Mouse (Mus musculus): ENCODE data around the gene Golt1a. TPM values are rescaled to one million over a fixed set of nuclear protein-coding genes. Genes with fewer than 3 reads are reported as not detected.

Golt1a gene
- total and polyA plus RNA-seq, 3 experiments = 0.43 TPM; not detected in 2

GRCm38 (mm10) chr1:133307318-133307717 lies 2.3 kb upstream of the Golt1a start:
- TF ChIP-seq CTCF (IDR thresholded peaks at IDR 0.05) (peak; percentile 81), EP300 (IDR thresholded peaks at IDR 0.05; ENCODE audit: insufficient read depth, low read depth, low read length) (no peak), POLR2A (IDR thresholded peaks at IDR 0.05; ENCODE audit: insufficient read depth, low read depth, low read length) (no peak)
- 6% methylated on average over 6 of the region's 6 CpGs for WGBS
- H3K27ac ChIP-seq = no peak overlapping the region
- no peaks in the 10 kb centered on the region for H3K27me3 ChIP-seq (ENCODE audit: control insufficient read depth, insufficient read depth, low read length)
- no peaks in the 10 kb centered on the region for H3K36me3 ChIP-seq (ENCODE audit: control insufficient read depth, insufficient read depth, low read length)
- H3K79me2 ChIP-seq (replicated peaks; ENCODE audit: control insufficient read depth, insufficient read depth, low read length) = no peaks in the 10 kb centered on the region
- peaks cover 2% of the 10 kb centered on the region for H3K4me1 ChIP-seq (ENCODE audit: control insufficient read depth, insufficient read depth, low read length)
- H3K9ac ChIP-seq (ENCODE audit: low read depth, low read length) = no peak overlapping the region
- intact Hi-C loops (cut with DNase I) = loop anchor here (1.0 kb wide), 2 partner anchors 126 to 130 kb away; no protein-coding TSS in a partner anchor
- H3K4me3 ChIP-seq = no peak overlapping the region
- DNase-seq = peak in 1 of 2 experiments; percentile 27

- H3K79me2 ChIP-seq (replicated peaks; ENCODE audit: control insufficient read depth, insufficient read depth, low read length) = no peaks in the 10 kb centered on the region
- intact Hi-C loops (cut with DNase I) = no loop called here
- no peaks in the 10 kb centered on the region; the same call in 1 of the 2 replicates for H3K4me1 ChIP-seq (ENCODE audit: control insufficient read depth, insufficient read depth, low read length)
- TF ChIP-seq CTCF (IDR thresholded peaks at IDR 0.05) (peak; percentile 36), POLR2A (IDR thresholded peaks at IDR 0.05; ENCODE audit: insufficient read depth, low read depth, low read length) (no peak)
- WGBS = 77% methylated on average over 4 of the region's 4 CpGs
- H3K27me3 ChIP-seq (ENCODE audit: control insufficient read depth, insufficient read depth, low read length) = no peaks in the 10 kb centered on the region
- H3K27ac ChIP-seq = no peak overlapping the region
- no peak overlapping the region for H3K9ac ChIP-seq (ENCODE audit: low read depth, low read length)
- no peak overlapping the region for H3K4me3 ChIP-seq
- H3K36me3 ChIP-seq (ENCODE audit: control insufficient read depth, insufficient read depth, low read length) = no peaks in the 10 kb centered on the region
- DNase-seq = no peak
Measured at GRCm38 (mm10) chr1:133311240-133311639, 1.6 kb downstream of the Golt1a start.

- no peak for DNase-seq
- Histone ChIP-seq H3K9ac (ENCODE audit: low read depth, low read length) (no peak overlapping the region), H3K4me3 (no peak overlapping the region), H3K79me2 (replicated peaks; ENCODE audit: control insufficient read depth, insufficient read depth, low read length) (no peaks in the 10 kb centered on the region), H3K36me3 (ENCODE audit: control insufficient read depth, insufficient read depth, low read length) (no peaks in the 10 kb centered on the region), H3K27me3 (ENCODE audit: control insufficient read depth, insufficient read depth, low read length) (no peaks in the 10 kb centered on the region), H3K4me1 (ENCODE audit: control insufficient read depth, insufficient read depth, low read length) (no peaks in the 10 kb centered on the region; the same call in 1 of the 2 replicates), H3K27ac (no peak overlapping the region)
- intact Hi-C loops (cut with DNase I) = no loop called here
- TF ChIP-seq POLR2A (IDR thresholded peaks at IDR 0.05; ENCODE audit: insufficient read depth, low read depth, low read length) = no peak
- no peak for TF ChIP-seq EP300 (IDR thresholded peaks at IDR 0.05; ENCODE audit: insufficient read depth, low read depth, low read length)
- TF ChIP-seq CTCF (IDR thresholded peaks at IDR 0.05) = no peak
- 18% methylated on average over 10 of the region's 10 CpGs for WGBS
Measured at GRCm38 (mm10) chr1:133311946-133312345, 2.3 kb downstream of the Golt1a start.

GRCm38 (mm10) chr1:133314364-133314763 lies 4.8 kb downstream of the Golt1a start:
- peak; percentile 87 for TF ChIP-seq CTCF (IDR thresholded peaks at IDR 0.05)
- TF ChIP-seq POLR2A (IDR thresholded peaks at IDR 0.05; ENCODE audit: insufficient read depth, low read depth, low read length) = no peak
- intact Hi-C loops (cut with DNase I) = loop anchor here (2.0 kb wide), 2 partner anchors 38 to 296 kb away; partner anchors contain the start of gene Snrpe
- no peak overlapping the region for H3K4me3 ChIP-seq
- H3K79me2 ChIP-seq (replicated peaks; ENCODE audit: control insufficient read depth, insufficient read depth, low read length) = no peaks in the 10 kb centered on the region
- WGBS = 28% methylated on average over 8 of the region's 8 CpGs
- H3K27me3 ChIP-seq (ENCODE audit: control insufficient read depth, insufficient read depth, low read length) = no peaks in the 10 kb centered on the region
- H3K36me3 ChIP-seq (ENCODE audit: control insufficient read depth, insufficient read depth, low read length) = no peaks in the 10 kb centered on the region
- H3K4me1 ChIP-seq (ENCODE audit: control insufficient read depth, insufficient read depth, low read length) = no peaks in the 10 kb centered on the region
- no peak overlapping the region for H3K27ac ChIP-seq
- H3K9ac ChIP-seq (ENCODE audit: low read depth, low read length) = no peak overlapping the region
- peak; percentile 45 to 66 for DNase-seq

- no peak overlapping the region for H3K9ac ChIP-seq (ENCODE audit: low read depth, low read length)
- no peaks in the 10 kb centered on the region for H3K27me3 ChIP-seq (ENCODE audit: control insufficient read depth, insufficient read depth, low read length)
- H3K79me2 ChIP-seq (replicated peaks; ENCODE audit: control insufficient read depth, insufficient read depth, low read length) = no peaks in the 10 kb centered on the region
- H3K4me1 ChIP-seq (ENCODE audit: control insufficient read depth, insufficient read depth, low read length) = no peaks in the 10 kb centered on the region
- intact Hi-C loops (cut with DNase I) = loop anchor here (2.0 kb wide), 2 partner anchors 37 to 295 kb away; partner anchors contain the start of gene Snrpe
- 59% methylated on average over 6 of the region's 6 CpGs for WGBS
- no peak overlapping the region for H3K27ac ChIP-seq
- H3K4me3 ChIP-seq = no peak overlapping the region
- DNase-seq = no peak
- H3K36me3 ChIP-seq (ENCODE audit: control insufficient read depth, insufficient read depth, low read length) = no peaks in the 10 kb centered on the region
- TF ChIP-seq EP300 (IDR thresholded peaks at IDR 0.05; ENCODE audit: insufficient read depth, low read depth, low read length) (no peak), CTCF (IDR thresholded peaks at IDR 0.05) (no peak), POLR2A (IDR thresholded peaks at IDR 0.05; ENCODE audit: insufficient read depth, low read depth, low read length) (no peak)
Measured at GRCm38 (mm10) chr1:133315775-133316174, 6.2 kb downstream of the Golt1a start.

- Histone ChIP-seq H3K4me3 (no peak overlapping the region), H3K9ac (ENCODE audit: low read depth, low read length) (no peak overlapping the region), H3K27ac (no peak overlapping the region), H3K36me3 (ENCODE audit: control insufficient read depth, insufficient read depth, low read length) (no peaks in the 10 kb centered on the region), H3K79me2 (replicated peaks; ENCODE audit: control insufficient read depth, insufficient read depth, low read length) (no peaks in the 10 kb centered on the region), H3K27me3 (ENCODE audit: control insufficient read depth, insufficient read depth, low read length) (no peaks in the 10 kb centered on the region), H3K4me1 (ENCODE audit: control insufficient read depth, insufficient read depth, low read length) (no peaks in the 10 kb centered on the region)
- intact Hi-C loops (cut with DNase I) = no loop called here
- no peak for DNase-seq
- TF ChIP-seq POLR2A (IDR thresholded peaks at IDR 0.05; ENCODE audit: insufficient read depth, low read depth, low read length) (no peak), CTCF (IDR thresholded peaks at IDR 0.05) (no peak), EP300 (IDR thresholded peaks at IDR 0.05; ENCODE audit: insufficient read depth, low read depth, low read length) (no peak)
- 84% methylated on average over 4 of the region's 4 CpGs for WGBS
Measured at GRCm38 (mm10) chr1:133316577-133316976, 7.0 kb downstream of the Golt1a start.
